10 mouse cellular contexts compared by ENCODE assay signal in the genomic region with DNA sequence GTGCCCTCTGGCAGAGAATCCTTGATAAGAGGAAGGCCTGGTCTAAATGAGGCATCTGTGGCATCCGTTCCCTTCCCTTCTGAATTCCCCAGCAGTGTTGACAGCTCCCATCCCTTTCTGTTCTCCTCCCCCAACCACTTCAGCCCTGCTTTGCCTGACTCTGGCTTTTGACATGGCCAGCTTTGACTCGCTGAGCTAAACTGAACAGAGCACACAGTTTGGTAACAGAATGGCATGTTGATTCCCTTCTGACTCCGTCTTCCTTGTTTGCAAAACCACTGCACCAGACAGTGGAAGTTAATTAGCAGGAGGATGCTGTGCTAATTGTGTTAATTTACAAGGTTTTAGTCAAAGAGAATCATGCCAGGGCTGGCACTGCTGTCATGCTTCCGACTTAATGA.
DNase-seq lines count a peak whose midpoint lies in the region; ATAC-seq and TF ChIP-seq lines count a peak whose summit lies in the region.
"Had no signal": no experiment of that assay in that cellular context is flagged by ENCODE, and none has a peak within 500 bp of the region (broad histone marks: within the 10 kb centered on the region; RNA-seq: fewer than 3 reads in every experiment).

No protein-coding gene starts in this region.

- intact Hi-C loops in gastrocnemius, adult 2 months (cut with DNase I): no loop called here

- H3K27ac ChIP-seq in hindbrain, embryonic 12.5 days: peak overlapping the region; percentile 60; the same call in 1 of the 2 replicates
- no peak overlapping the region for H3K27ac ChIP-seq in gastrocnemius, adult 2 months

- H3K27me3 ChIP-seq in hindbrain, embryonic 12.5 days: no peaks in the 10 kb centered on the region

- DNase-seq in lung, postnatal 36 days: peak; percentile 9
- no peak for DNase-seq in lung, postnatal 4 days
- DNase-seq in heart, adult 8-10 months (ENCODE audit: low spot score): peak; percentile 34
- DNase-seq in retina, postnatal 1 day: peak; percentile 47
- DNase-seq in gastrocnemius, adult 2 months: no peak
- no peak for DNase-seq in kidney, postnatal 4 days
- DNase-seq in liver: no peak
- DNase-seq: kidney, adult 18-20 months; lung, embryonic 14.5 days had no signal

- WGBS in hindbrain, embryonic 12.5 days: 25% methylated on average over 4 of the region's 4 CpGs

- H3K4me1 ChIP-seq in hindbrain, embryonic 12.5 days: peaks cover 18% of the 10 kb centered on the region

- peaks cover 20% of the 10 kb centered on the region for H3K36me3 ChIP-seq in hindbrain, embryonic 12.5 days

- no peak overlapping the region for H3K4me2 ChIP-seq in hindbrain, embryonic 12.5 days (replicated peaks)
- H3K4me2 ChIP-seq: lung, embryonic 14.5 days had no signal

- no peaks in the 10 kb centered on the region for H3K9me3 ChIP-seq in hindbrain, embryonic 12.5 days (replicated peaks)

- TF ChIP-seq CTCF in gastrocnemius, adult 2 months (IDR thresholded peaks at IDR 0.05): no peak

- H3K4me3 ChIP-seq in hindbrain, embryonic 12.5 days: no peak overlapping the region
- H3K4me3 ChIP-seq in gastrocnemius, adult 2 months: no peak overlapping the region

- peak; percentile 48; the same call in 1 of the 2 replicates for ATAC-seq in hindbrain, embryonic 12.5 days (ENCODE audit: low FRiP score)

- H3K9ac ChIP-seq in hindbrain, embryonic 12.5 days: no peak overlapping the region
- H3K9ac ChIP-seq: lung, embryonic 14.5 days had no signal

Comparison
In these comparisons a context has a peak if more than half of its experiments do, and no peak if none do; other contexts are left out.
1. DNase-seq: peak in lung, postnatal 36 days (single experiment), heart, adult 8-10 months (single experiment) and retina, postnatal 1 day (single experiment); none in lung, postnatal 4 days (0 of 2), gastrocnemius, adult 2 months (single experiment), kidney, postnatal 4 days (0 of 2) and liver (single experiment).